Mouse (Mus musculus): ENCODE measurements around the gene Cenpa.

DNA sequence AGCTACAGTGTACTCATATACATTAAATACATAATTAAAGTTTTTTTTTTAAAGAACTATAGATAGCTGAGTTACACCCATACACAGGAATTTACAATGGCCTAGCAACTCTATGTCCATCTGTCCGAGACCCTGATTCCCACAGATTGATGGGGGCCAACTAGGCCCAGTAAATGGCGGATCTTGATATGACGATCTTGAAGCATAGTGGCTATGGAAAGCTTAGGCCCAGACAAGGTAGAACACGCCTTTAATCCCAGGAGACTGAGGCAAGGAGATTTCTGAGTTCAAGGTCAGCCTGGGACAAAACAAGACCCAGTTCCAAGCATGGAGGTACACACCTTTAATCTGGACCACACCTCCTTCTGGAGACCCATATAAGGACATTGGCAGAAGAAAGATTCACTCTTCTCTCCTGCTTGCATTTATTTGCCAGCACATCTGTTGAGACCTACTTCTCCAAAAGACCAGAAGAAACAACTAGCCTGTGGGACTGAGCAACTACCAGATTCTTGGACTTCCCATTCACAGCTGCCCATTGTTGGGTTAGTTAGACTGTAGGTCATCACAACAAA is 12.2 kb downstream of the Cenpa start:
- TF ChIP-seq CTCF (IDR thresholded peaks at IDR 0.05; ENCODE audit: low read depth) (no peak), EP300 (optimal IDR thresholded peaks at IDR 0.05) (no peak)

Data from stomach, postnatal 0 days (tissue).